Mouse (Mus musculus): ENCODE measurements around the gene Cnn2. TPM values are rescaled to one million over a fixed set of nuclear protein-coding genes. Genes with fewer than 3 reads are reported as not detected.

Gene Cnn2
- polyA plus RNA-seq (2017; shearing (Covaris generic)) = 1,187 TPM

DNA sequence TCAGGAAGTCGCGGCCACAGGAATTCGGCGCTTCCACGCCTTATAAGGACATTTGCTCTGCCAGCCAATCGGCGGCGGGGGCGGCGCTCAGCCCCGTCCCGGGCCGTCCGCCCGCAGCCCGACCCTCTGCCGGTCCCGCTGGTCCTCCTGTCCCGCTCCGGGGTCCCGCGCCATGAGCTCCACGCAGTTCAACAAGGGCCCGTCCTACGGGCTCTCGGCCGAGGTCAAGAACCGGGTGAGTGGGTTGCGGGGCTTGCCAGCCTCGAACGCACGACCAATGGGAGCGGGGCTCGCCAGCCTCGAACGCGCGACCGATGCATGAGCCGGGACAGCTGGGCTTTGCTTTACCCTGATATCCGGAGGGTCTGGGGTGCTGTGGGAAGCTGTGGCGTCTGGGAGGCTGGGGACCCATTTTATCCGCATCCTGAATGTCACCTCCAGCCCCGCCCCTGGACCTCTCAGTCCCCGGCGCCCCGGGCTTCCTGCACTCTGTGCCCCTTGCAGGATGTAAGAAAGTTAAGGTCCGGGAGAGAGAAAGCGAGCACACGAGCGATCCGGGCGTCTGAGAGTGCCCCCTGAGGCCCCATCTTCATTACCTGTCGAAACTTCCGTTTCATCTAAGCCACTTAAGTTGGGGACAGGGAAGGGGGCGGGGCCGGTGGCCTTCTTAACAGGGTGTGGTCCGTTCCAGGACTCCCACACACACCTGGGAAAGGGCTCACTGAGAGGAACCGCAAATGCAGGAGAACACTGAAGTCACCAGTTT is at the start of gene Cnn2:
Cnn2 (plus strand) TSS at position 79 of the 766 bp plus-strand sequence.

DNA sequence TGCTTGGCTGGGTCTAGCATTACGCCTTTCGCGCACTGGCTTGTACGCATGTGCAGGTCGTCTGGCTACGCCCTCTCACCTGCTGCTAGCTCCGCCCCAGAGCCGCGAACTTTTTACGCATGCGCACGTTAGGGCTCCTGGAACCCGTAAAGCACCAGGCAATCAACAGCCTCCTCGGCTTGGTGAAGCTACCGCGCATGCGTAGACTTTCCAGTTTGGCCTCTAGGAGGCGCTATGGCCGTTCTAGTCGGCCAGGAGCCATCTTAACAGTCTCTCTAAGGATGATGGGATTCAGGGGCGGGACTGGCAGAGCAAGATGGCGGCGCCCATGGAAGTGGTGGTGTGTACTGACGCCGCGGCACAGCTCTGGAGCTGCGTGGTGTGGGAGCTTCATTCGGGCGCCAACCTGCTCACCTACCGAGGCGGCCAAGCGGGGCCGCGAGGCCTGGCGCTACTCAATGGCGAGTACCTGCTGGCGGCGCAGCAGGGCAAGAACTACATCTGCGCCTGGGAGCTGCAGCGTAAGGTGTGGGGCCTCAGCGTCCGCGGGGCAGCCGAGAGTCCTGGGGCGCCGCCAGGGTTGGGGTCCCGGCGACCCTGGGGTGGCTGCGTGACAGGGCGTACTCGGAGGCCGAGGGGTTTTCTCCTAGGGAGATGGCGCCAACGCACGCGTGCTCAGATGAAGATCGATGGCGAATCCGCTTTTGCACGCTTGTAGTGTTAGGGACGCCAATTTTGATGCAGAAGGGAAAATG is 28.4 kb upstream of the Cnn2 start, which contains the start of gene Wdr18:
Wdr18 (plus strand) TSS at position 306 of the 755 bp plus-strand sequence.

DNA sequence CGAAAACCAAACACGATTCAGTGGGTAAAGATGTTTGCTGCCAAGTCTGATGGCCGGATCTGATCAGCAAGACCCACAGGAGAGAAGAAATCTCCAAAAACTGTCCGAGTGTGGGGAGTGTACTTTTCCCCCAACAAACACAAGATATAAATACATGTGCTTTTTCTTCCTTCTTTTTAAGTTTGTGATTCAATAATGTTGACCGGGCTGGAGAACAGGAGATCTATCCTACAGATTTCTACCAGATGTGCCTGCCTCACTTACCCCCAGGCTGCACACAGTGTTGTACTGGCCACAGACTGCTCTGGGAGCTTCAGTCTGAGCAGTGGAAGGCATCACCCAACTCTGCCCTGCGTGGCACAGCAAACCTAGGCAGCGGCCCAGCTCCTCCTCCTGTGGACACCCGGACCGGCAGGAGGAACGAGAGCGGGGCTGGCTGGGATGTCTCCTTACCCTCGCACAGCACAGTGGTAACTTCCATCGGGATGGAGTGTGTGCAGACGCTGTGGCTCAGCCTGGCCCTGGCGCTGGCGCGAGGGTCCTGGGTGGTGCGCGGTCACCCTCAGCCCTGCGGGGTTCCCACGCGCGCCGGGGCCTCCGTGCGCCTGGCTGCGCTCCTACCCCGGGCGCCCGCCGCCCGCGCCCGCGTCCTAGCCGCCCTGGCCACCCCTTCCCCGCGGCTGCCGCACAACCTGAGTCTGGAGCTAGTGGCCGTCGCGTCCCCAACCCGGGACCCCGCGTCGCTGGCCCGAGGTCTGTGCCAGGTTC is 17.8 kb upstream of the Cnn2 start, which contains the start of gene Grin3b:
Grin3b (plus strand) TSS at position 301 of the 768 bp plus-strand sequence.

DNA sequence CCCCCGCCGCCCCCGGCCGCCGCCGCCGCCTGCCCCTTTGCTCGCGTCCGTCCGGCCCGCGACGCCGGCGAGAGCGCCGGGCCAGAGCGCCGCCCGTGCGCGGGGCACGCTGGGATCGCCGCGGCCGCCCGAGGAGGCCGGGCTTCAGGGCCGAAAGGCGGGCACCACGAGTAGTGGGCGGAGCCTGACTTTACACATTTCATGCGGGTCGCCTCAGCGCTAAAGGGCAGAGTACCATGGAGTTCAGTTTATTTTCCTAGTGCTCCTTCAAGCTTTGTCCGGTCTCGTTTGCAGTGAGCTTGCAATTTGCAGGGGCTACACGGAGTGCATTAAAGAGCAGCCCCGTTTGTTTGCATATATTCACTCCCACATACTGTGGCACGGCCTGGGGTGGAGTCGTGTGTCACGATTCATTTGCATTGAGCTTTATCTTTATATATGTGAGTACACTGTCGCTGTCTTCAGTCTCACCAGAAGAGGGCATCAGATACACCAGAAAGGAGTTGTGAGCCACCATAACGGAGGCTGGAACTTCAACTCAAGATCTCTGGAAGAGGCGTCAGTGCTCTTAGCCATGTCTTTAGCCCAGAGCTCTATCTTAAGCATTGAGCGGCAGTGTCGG is 4.1 kb upstream of the Cnn2 start, which contains the start of gene Tmem259:
Tmem259 (minus strand) TSS at position 136 of the 622 bp plus-strand sequence.

DNA sequence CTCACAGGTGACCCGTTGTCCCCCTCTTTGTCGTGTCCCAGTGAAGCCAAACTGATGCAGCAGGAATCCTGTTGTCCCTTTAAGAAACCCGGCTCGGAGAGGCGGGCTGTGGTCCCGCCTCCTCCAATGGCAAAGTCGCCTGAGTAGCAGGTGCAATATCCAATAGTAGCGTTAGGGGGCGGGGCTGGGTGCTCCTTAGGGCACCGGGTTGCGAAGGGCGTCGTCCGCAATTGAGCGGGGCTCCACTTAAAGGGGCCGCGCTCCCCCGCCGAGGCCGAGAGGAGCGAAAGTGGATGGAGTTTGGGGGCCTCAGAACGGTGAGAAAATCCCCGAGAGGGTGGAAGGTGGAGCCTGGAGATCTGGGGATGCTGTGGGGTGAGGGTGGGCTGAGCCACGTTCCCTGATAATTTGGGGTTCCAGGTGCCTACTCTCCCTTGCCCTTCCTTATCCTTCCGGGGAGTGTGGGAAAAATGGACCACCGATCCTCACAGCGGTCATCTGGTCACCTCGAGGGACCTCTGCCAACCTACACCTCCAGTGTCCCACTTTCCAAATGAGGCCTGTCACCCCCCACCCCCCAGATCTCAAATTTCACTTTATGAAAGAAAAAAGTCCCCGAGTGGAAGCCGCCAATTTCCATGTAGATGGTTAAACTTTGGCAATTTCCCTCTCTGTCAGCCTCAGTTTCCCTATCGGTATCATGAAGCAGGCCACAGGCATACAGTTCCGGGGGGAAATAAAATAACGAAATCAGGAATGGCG is 8.1 kb downstream of the Cnn2 start, which contains the start of gene Abca7:
Abca7 (plus strand) TSS at position 223 of the 762 bp plus-strand sequence.

DNA sequence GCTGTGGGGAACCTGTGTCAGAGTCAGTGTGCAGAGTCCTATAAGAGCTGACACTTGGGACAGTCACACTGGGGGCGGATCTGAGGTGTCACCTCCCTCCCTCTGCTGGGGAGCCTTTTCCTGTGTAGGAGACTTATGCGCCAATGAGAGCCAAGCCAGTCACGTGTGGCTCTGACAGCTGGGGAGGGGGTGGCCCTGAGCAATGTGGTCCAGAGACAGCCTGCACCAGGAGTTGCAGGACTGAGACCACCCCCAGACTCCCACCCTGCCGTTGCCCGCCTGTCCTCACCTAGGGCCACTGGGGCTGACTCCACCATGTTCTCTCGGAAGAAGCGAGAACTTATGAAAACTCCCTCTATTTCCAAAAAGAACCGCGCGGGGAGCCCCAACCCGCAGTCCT is 28.1 kb downstream of the Cnn2 start, which contains the start of gene Arhgap45:
Arhgap45 (plus strand) TSS at position 143 of the 400 bp plus-strand sequence.

DNA sequence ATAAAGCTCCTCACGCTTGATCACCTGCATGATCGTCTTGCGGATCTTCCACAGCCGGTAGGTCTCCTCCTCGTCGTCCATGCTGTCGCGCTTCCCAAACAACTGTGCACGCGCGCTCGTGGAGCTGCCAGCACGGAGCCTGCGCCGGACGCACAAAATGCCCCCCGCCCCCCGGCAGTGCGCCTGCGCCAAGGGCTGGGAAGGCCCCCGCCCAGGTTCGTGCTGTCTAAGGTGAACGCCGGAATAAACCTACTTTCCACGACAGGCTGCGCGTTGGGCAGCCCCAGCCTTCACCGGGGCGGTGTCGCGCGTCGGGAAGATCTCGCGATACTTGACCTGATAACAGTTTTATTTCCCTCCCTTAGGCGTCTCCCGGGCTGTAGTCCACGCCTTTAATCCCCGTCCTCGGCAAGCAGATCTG is 51.2 kb downstream of the Cnn2 start, which contains the start of gene Polr2e:
Polr2e (minus strand) TSS at position 237 of the 421 bp plus-strand sequence.

Other genes starting within 250 kb of the Cnn2 start
- gene Polrmt, start 242.0 kb upstream of the Cnn2 start, polyA plus RNA-seq (2017; shearing (Covaris generic)) = 58.1 TPM
- not detected for gene Fgf22, start 233.5 kb upstream of the Cnn2 start, polyA plus RNA-seq (2017; shearing (Covaris generic))
- 8.7 TPM for gene Rnf126, start 221.6 kb upstream of the Cnn2 start, polyA plus RNA-seq (2017; shearing (Covaris generic))
- 0.68 TPM for gene Fstl3, start 211.3 kb upstream of the Cnn2 start, polyA plus RNA-seq (2017; shearing (Covaris generic))
- gene Prss57, start 197.6 kb upstream of the Cnn2 start, polyA plus RNA-seq (2017; shearing (Covaris generic)) = not detected
- gene Palm, start 195.0 kb upstream of the Cnn2 start, polyA plus RNA-seq (2017; shearing (Covaris generic)) = 0.30 TPM
- gene Misp, start 167.6 kb upstream of the Cnn2 start, polyA plus RNA-seq (2017; shearing (Covaris generic)) = not detected
- gene Ptbp1, start 134.2 kb upstream of the Cnn2 start, polyA plus RNA-seq (2017; shearing (Covaris generic)) = 375 TPM
- gene Prtn3, start 114.1 kb upstream of the Cnn2 start, polyA plus RNA-seq (2017; shearing (Covaris generic)) = not detected
- 4.9 TPM for gene Plppr3, start 114.0 kb upstream of the Cnn2 start, polyA plus RNA-seq (2017; shearing (Covaris generic))
- gene Elane, start 102.3 kb upstream of the Cnn2 start, polyA plus RNA-seq (2017; shearing (Covaris generic)) = not detected
- not detected for gene Cfd, start 97.7 kb upstream of the Cnn2 start, polyA plus RNA-seq (2017; shearing (Covaris generic))
- 31.2 TPM for gene Med16, start 79.7 kb upstream of the Cnn2 start, polyA plus RNA-seq (2017; shearing (Covaris generic))
- 11.2 TPM for gene Gm26602, start 77.7 kb upstream of the Cnn2 start, polyA plus RNA-seq (2017; shearing (Covaris generic))
- gene Kiss1r, start 71.6 kb upstream of the Cnn2 start, polyA plus RNA-seq (2017; shearing (Covaris generic)) = 0.39 TPM
- 217 TPM for gene R3hdm4, start 67.4 kb upstream of the Cnn2 start, polyA plus RNA-seq (2017; shearing (Covaris generic))
- 9.9 TPM for gene Arid3a, start 61.5 kb upstream of the Cnn2 start, polyA plus RNA-seq (2017; shearing (Covaris generic))
- gene Wdr18, start 28.4 kb upstream of the Cnn2 start, polyA plus RNA-seq (2017; shearing (Covaris generic)) = 83.7 TPM
- not detected for gene Grin3b, start 17.9 kb upstream of the Cnn2 start, polyA plus RNA-seq (2017; shearing (Covaris generic))
- gene Tmem259, start 4.3 kb upstream of the Cnn2 start, polyA plus RNA-seq (2017; shearing (Covaris generic)) = 5.5 TPM
- 71.9 TPM for gene Abca7, start 7.9 kb downstream of the Cnn2 start, polyA plus RNA-seq (2017; shearing (Covaris generic))
- 974 TPM for gene Arhgap45, start 28.1 kb downstream of the Cnn2 start, polyA plus RNA-seq (2017; shearing (Covaris generic))
- 210 TPM for gene Polr2e, start 51.2 kb downstream of the Cnn2 start, polyA plus RNA-seq (2017; shearing (Covaris generic))
- gene Gpx4, start 58.6 kb downstream of the Cnn2 start, polyA plus RNA-seq (2017; shearing (Covaris generic)) = 569 TPM
- gene Sbno2, start 117.0 kb downstream of the Cnn2 start, polyA plus RNA-seq (2017; shearing (Covaris generic)) = 84.3 TPM
- gene Stk11, start 127.2 kb downstream of the Cnn2 start, polyA plus RNA-seq (2017; shearing (Covaris generic)) = 11.9 TPM
- gene Atp5d, start 150.0 kb downstream of the Cnn2 start, polyA plus RNA-seq (2017; shearing (Covaris generic)) = 434 TPM
- gene Cbarp, start 152.3 kb downstream of the Cnn2 start, polyA plus RNA-seq (2017; shearing (Covaris generic)) = 2.9 TPM
- gene Midn, start 159.7 kb downstream of the Cnn2 start, polyA plus RNA-seq (2017; shearing (Covaris generic)) = 1.7 TPM
- gene Cirbp, start 177.4 kb downstream of the Cnn2 start, polyA plus RNA-seq (2017; shearing (Covaris generic)) = 199 TPM
- 21.6 TPM for gene 1600002K03Rik, start 184.4 kb downstream of the Cnn2 start, polyA plus RNA-seq (2017; shearing (Covaris generic))
- 0.22 TPM for gene Efna2, start 190.9 kb downstream of the Cnn2 start, polyA plus RNA-seq (2017; shearing (Covaris generic))
- gene Mum1, start 237.8 kb downstream of the Cnn2 start, polyA plus RNA-seq (2017; shearing (Covaris generic)) = 145 TPM

Measured in inflammation-experienced regulatory T-cells, adult 16 weeks (primary cell).